Mouse (Mus musculus): ENCODE measurements around the gene Zbtb20.

- no peak for TF ChIP-seq POLR2A (IDR thresholded peaks at IDR 0.05; ENCODE audit: borderline replicate concordance, low read depth, low read length)
- TF ChIP-seq CTCF (IDR thresholded peaks at IDR 0.05; ENCODE audit: low read depth, low read length), result no peak
Observed at GRCm38 (mm10) chr16:42911326-42911725, 35.6 kb downstream of the Zbtb20 start.

Measured in bone marrow macrophage, adult 2 months (primary cell).